Mouse (Mus musculus) midbrain, embryonic 15.5 days (tissue): ENCODE data around the gene Gm42421. TPM values are rescaled to one million over a fixed set of nuclear protein-coding genes. Genes with fewer than 3 reads are reported as not detected.

Experiments
- ATAC-seq: fragments of 200-750 bp; cut with Nextera tagmentation; replicated peaks from 2 replicates; pipeline ENCODE4 v1.8.0; 2017; ENCODE audit warnings: moderate TSS enrichment
- H3K27ac ChIP-seq: fragments of 300-500 bp; sonication (generic); 2 replicates; pipeline ENCODE4 v1.5.1; 2015; ENCODE audit warnings: mild to moderate bottlenecking, inconsistent platforms
- H3K27me3 ChIP-seq: fragments of 300-500 bp; sonication (generic); replicated peaks from 2 replicates; pipeline ENCODE4 v1.6.1; 2015; ENCODE audit warnings: inconsistent platforms
- H3K36me3 ChIP-seq: fragments of 300-500 bp; sonication (generic); replicated peaks from 2 replicates; pipeline ENCODE4 v1.6.1; 2015; ENCODE audit warnings: inconsistent platforms
- H3K4me1 ChIP-seq: fragments of 300-500 bp; sonication (generic); 2 replicates; pipeline ENCODE4 v1.6.1; 2015; ENCODE audit warnings: inconsistent platforms
- H3K4me2 ChIP-seq: fragments of 300-500 bp; sonication (generic); 2 replicates; pipeline ENCODE4 v1.6.1; 2015; ENCODE audit warnings: inconsistent platforms, mild to moderate bottlenecking, moderate library complexity
- H3K4me3 ChIP-seq: fragments of 300-500 bp; sonication (generic); 2 replicates; pipeline ENCODE4 v1.5.1; 2015; ENCODE audit warnings: mild to moderate bottlenecking, inconsistent platforms
- H3K9ac ChIP-seq: fragments of 300-500 bp; sonication (generic); 2 replicates; pipeline ENCODE4 v1.6.1; 2015; ENCODE audit warnings: mild to moderate bottlenecking, inconsistent platforms
- H3K9me3 ChIP-seq: fragments of 300-500 bp; sonication (generic); 2 replicates; pipeline ENCODE4 v1.6.1; 2016; ENCODE audit warnings: inconsistent platforms
- WGBS: fragments of 180-500 bp; shearing (Covaris S2); methylation state at CpG from one replicate; pipeline ENCODE4 v1.1.7; 2015; ENCODE audit warnings: mixed read lengths; 5-methylcytosine and 5-hydroxymethylcytosine counted together
- polyA plus RNA-seq: library from polyadenylated mRNA; unstranded; fragments of >200 nt; fragmentation: Nextera tagmentation; extraction: Ambion mirVana; gene quantifications from 2 replicates; pipeline ENCODE4 v1.2.1, GENCODE M21; 2015

The Gm42421 gene
- polyA plus RNA-seq, 1 experiment from 2014 or later, result 3.7 TPM

GRCm38 (mm10) chr5:143943231-143944125 is 15.5 kb downstream of the Gm42421 start:
- H3K4me2 ChIP-seq, result no peak overlapping the region
- H3K9ac ChIP-seq, result no peak overlapping the region
- H3K4me3 ChIP-seq, result no peak overlapping the region
- no peak for ATAC-seq
- no peaks in the 10 kb centered on the region for H3K9me3 ChIP-seq
- WGBS, result 88% methylated on average over 14 of the region's 14 CpGs
- no peaks in the 10 kb centered on the region for H3K36me3 ChIP-seq
- no peak overlapping the region for H3K27ac ChIP-seq
- no peaks in the 10 kb centered on the region for H3K27me3 ChIP-seq
- H3K4me1 ChIP-seq, result no peaks in the 10 kb centered on the region

DNA sequence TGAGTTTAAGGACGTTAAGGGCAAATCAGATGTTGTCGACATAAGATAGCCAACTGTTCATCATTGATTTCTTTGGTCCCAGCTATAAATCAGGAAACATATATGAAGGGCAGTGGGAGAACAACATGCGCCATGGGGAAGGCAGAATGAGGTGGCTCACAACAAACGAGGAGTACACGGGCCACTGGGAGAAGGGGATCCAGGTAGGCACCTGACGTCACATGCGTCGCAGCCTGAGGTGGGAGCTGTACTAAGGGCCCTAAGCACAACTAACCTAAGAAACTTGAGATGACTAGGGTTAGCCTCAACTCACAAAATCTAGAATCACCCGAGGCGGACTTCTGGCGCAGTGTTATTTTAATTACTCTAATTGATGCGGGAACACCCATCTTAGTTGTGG is 20.4 kb downstream of the Gm42421 start:
- no peak overlapping the region for H3K27ac ChIP-seq
- no peak overlapping the region for H3K9ac ChIP-seq
- H3K36me3 ChIP-seq, result no peaks in the 10 kb centered on the region
- WGBS, result 93% methylated on average over 12 of the region's 12 CpGs
- H3K27me3 ChIP-seq, result no peaks in the 10 kb centered on the region
- H3K4me1 ChIP-seq, result no peaks in the 10 kb centered on the region
- no peaks in the 10 kb centered on the region for H3K9me3 ChIP-seq
- ATAC-seq, result no peak
- no peak overlapping the region for H3K4me3 ChIP-seq
- H3K4me2 ChIP-seq, result no peak overlapping the region

GRCm38 (mm10) chr5:143950016-143950415 is 22.0 kb downstream of the Gm42421 start:
- H3K9ac ChIP-seq, result no peak overlapping the region
- H3K4me1 ChIP-seq, result no peaks in the 10 kb centered on the region
- H3K4me3 ChIP-seq, result no peak overlapping the region
- no peak for ATAC-seq
- no peak overlapping the region for H3K4me2 ChIP-seq
- no peak overlapping the region for H3K27ac ChIP-seq
- H3K36me3 ChIP-seq, result no peaks in the 10 kb centered on the region
- WGBS, result 44% methylated on average over 5 of the region's 5 CpGs
- no peaks in the 10 kb centered on the region for H3K27me3 ChIP-seq
- H3K9me3 ChIP-seq, result no peaks in the 10 kb centered on the region

- H3K9me3 ChIP-seq, result no peaks in the 10 kb centered on the region
- H3K4me3 ChIP-seq, result no peak overlapping the region
- no peaks in the 10 kb centered on the region for H3K27me3 ChIP-seq
- no peak overlapping the region for H3K9ac ChIP-seq
- no peaks in the 10 kb centered on the region for H3K36me3 ChIP-seq
- no peak for ATAC-seq
- 93% methylated on average over 6 of the region's 6 CpGs for WGBS
- no peak overlapping the region for H3K27ac ChIP-seq
- no peaks in the 10 kb centered on the region for H3K4me1 ChIP-seq
- no peak overlapping the region for H3K4me2 ChIP-seq
Measured at GRCm38 (mm10) chr5:143957101-143957500, 29.1 kb downstream of the Gm42421 start.

GRCm38 (mm10) chr5:143959551-143959950 is 31.6 kb downstream of the Gm42421 start:
- Histone ChIP-seq H3K27ac (no peak overlapping the region), H3K27me3 (no peaks in the 10 kb centered on the region), H3K4me2 (no peak overlapping the region), H3K9ac (no peak overlapping the region), H3K4me3 (no peak overlapping the region), H3K36me3 (no peaks in the 10 kb centered on the region), H3K4me1 (no peaks in the 10 kb centered on the region), H3K9me3 (no peaks in the 10 kb centered on the region)
- ATAC-seq, result no peak
- WGBS, result 91% methylated on average over 11 of the region's 11 CpGs

DNA sequence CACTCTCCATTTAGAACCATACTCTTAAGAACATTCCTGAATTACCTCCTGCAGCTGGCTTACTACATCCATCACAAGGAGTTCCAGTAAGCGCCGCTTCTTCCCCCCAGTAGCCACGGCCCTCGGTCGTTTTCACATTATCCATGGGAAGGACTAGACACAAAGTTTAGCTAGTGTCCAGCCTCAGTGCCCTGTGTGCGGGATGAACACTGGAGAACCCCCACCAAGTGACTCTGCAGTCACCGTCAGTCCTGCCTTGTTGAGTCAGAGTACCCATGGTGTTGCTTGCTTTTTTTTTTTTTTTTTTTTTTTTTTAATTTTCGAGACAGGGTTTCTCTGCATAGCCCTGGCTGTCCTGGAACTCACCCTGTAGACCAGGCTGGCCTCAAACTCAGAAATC is 33.2 kb downstream of the Gm42421 start:
- ATAC-seq, result no peak
- no peaks in the 10 kb centered on the region for H3K9me3 ChIP-seq
- WGBS, result 86% methylated on average over 8 of the region's 8 CpGs

GRCm38 (mm10) chr5:143965586-143966345 is 37.8 kb downstream of the Gm42421 start:
- Histone ChIP-seq H3K27ac (no peak overlapping the region), H3K9ac (no peak overlapping the region), H3K4me3 (no peak overlapping the region), H3K9me3 (no peaks in the 10 kb centered on the region), H3K27me3 (no peaks in the 10 kb centered on the region), H3K4me1 (no peaks in the 10 kb centered on the region), H3K36me3 (no peaks in the 10 kb centered on the region), H3K4me2 (no peak overlapping the region)
- ATAC-seq, result no peak
- WGBS, result 93% methylated on average over 12 of the region's 12 CpGs

More for the DNA sequence above, 33.2 kb downstream of the Gm42421 start:
- Histone ChIP-seq H3K27me3 (no peaks in the 10 kb centered on the region), H3K27ac (no peak overlapping the region), H3K4me1 (no peaks in the 10 kb centered on the region), H3K36me3 (no peaks in the 10 kb centered on the region), H3K4me2 (no peak overlapping the region), H3K9ac (no peak overlapping the region), H3K4me3 (no peak overlapping the region)

- no peak overlapping the region for H3K9ac ChIP-seq
- no peak overlapping the region for H3K27ac ChIP-seq
- no peak overlapping the region for H3K4me3 ChIP-seq
- no peak for ATAC-seq
- WGBS, result 87% methylated on average over 12 of the region's 12 CpGs
- no peaks in the 10 kb centered on the region for H3K9me3 ChIP-seq
- H3K4me1 ChIP-seq, result no peaks in the 10 kb centered on the region
- no peaks in the 10 kb centered on the region for H3K36me3 ChIP-seq
- H3K27me3 ChIP-seq, result no peaks in the 10 kb centered on the region
- H3K4me2 ChIP-seq, result no peak overlapping the region
Measured at GRCm38 (mm10) chr5:143966671-143967070, 38.7 kb downstream of the Gm42421 start.

DNA sequence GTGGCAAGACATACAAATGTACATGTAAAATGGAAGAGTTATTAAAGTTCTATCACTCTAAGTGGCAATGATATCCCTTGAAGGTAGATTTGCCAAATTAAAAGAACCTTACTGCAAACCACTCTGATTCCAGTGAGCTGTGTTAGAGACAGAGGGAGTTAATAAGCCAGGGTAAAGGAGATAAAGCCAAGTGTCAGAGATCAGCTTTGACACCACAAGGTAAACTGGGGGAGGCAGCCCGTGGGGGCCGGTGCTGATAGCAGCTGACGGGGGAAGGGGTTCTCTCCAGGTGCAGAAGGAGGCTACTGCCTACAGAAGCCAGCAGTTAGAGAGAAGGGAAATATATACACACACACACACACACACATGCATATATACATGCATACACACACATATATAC is 44.7 kb downstream of the Gm42421 start:
- H3K36me3 ChIP-seq, result no peaks in the 10 kb centered on the region
- H3K27me3 ChIP-seq, result no peaks in the 10 kb centered on the region
- no peaks in the 10 kb centered on the region for H3K9me3 ChIP-seq
- H3K4me1 ChIP-seq, result no peaks in the 10 kb centered on the region
- H3K27ac ChIP-seq, result no peak overlapping the region
- H3K4me3 ChIP-seq, result no peak overlapping the region
- WGBS, result 80% methylated on average over 3 of the region's 3 CpGs
- H3K4me2 ChIP-seq, result no peak overlapping the region
- no peak for ATAC-seq
- H3K9ac ChIP-seq, result no peak overlapping the region

- no peak overlapping the region for H3K27ac ChIP-seq
- no peaks in the 10 kb centered on the region for H3K27me3 ChIP-seq
- no peak overlapping the region for H3K9ac ChIP-seq
- no peak overlapping the region for H3K4me3 ChIP-seq
- H3K9me3 ChIP-seq, result no peaks in the 10 kb centered on the region
- 51% methylated on average over 4 of the region's 4 CpGs for WGBS
- no peaks in the 10 kb centered on the region for H3K36me3 ChIP-seq
- no peak; the same call in 1 of the 2 replicates for ATAC-seq
- H3K4me1 ChIP-seq, result no peaks in the 10 kb centered on the region
- no peak overlapping the region for H3K4me2 ChIP-seq
Measured at GRCm38 (mm10) chr5:143974931-143975630, 47.1 kb downstream of the Gm42421 start.

GRCm38 (mm10) chr5:143975631-143975933 is 47.6 kb downstream of the Gm42421 start:
- 48% methylated on average over 2 of the region's 2 CpGs for WGBS
- Histone ChIP-seq H3K4me2 (no peak overlapping the region), H3K27ac (no peak overlapping the region), H3K4me1 (no peaks in the 10 kb centered on the region), H3K4me3 (no peak overlapping the region), H3K9ac (no peak overlapping the region), H3K36me3 (no peaks in the 10 kb centered on the region), H3K9me3 (no peaks in the 10 kb centered on the region), H3K27me3 (no peaks in the 10 kb centered on the region)
- no peak for ATAC-seq

DNA sequence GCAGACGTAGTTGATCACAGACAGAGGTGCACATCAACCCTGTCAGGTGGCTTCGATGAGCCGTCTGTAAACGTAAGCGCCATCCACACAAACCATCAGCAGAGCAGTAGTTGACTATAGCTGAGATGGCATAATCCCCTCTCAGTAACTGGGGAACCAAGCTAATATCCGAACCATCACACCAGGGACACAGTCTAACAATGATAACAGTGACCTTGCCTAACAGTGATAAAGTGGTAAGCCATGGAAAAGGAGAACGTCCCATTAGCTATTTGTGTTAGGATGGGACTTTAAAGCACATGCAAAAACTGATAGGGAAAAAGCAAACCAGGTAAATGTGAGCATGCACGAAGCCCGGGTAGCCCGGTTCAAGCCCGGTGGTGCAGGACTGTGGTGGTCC is 48.3 kb downstream of the Gm42421 start:
- no peak overlapping the region for H3K27ac ChIP-seq
- no peaks in the 10 kb centered on the region for H3K9me3 ChIP-seq
- 88% methylated on average over 11 of the region's 11 CpGs for WGBS
- H3K27me3 ChIP-seq, result no peaks in the 10 kb centered on the region
- H3K36me3 ChIP-seq, result no peaks in the 10 kb centered on the region
- H3K4me1 ChIP-seq, result no peaks in the 10 kb centered on the region
- H3K9ac ChIP-seq, result no peak overlapping the region
- no peak overlapping the region for H3K4me3 ChIP-seq
- no peak for ATAC-seq
- no peak overlapping the region for H3K4me2 ChIP-seq
